Mouse (Mus musculus) brain, embryonic 14.5 days (tissue): ENCODE measurements around the gene Gm44790.

Source experiments
- CTCF ChIP-seq: fragments of 200-500 bp; IDR thresholded peaks from 2 replicates; pipeline ENCODE4 v1.5.1; 2012; ENCODE audit warnings: inconsistent platforms, mild to moderate bottlenecking, moderate library complexity, borderline replicate concordance; ENCODE audit not compliant: insufficient read depth, insufficient read length; ENCODE audit errors: extremely low read depth
- POLR2A ChIP-seq: fragments of 200-500 bp; IDR thresholded peaks from 2 replicates; pipeline ENCODE4 v1.6.1; 2012; ENCODE audit warnings: mild to moderate bottlenecking, inconsistent platforms, borderline replicate concordance; ENCODE audit not compliant: poor library complexity, insufficient read depth, insufficient read length, severe bottlenecking; ENCODE audit errors: extremely low read depth

DNA sequence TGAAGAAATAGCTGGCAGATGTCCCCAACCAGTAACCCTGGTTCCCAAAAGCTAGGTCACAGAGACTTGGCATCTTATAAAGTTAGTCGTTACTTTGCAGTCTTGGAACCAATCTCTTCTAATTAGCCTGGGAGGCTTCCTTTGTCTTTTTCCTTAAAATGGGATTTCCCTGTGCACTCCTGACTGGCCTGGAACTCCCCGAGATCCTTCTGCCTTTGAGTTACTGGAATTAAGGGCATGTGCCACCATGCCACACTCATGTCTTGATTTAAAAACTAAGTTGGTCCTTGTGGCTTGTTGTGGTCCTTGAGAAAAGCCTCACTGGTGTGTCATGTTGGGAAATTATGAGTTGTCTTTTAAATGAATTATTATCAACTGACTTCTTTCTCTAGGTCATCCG lies 48.1 kb upstream of the Gm44790 start:
- TF ChIP-seq CTCF (no peak), POLR2A (no peak)
